Comparison of ENCODE assay signal across 1 mouse cellular context in the genomic region with DNA sequence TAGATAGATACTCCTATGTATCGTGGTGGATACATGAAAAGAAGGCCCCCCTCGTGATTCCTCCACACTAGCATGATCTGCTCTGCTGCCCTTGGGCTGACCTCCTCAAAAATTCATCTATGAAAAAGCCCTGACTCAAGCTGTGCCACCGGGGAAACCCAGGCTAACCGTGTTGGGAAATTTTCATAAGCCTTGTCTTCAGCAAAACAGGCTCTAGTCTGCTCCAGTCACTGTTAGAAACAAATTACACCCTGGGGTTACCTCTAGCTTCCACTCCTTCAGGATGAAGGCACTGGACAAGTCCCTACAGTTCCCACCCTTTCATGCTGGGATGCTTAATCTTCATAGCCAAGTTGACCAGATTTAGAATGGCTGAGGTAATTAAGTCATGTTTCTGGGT.
TF ChIP-seq lines count a peak whose summit lies in the region.

No protein-coding gene starts in this region.

TF ChIP-seq in CH12.LX, 34 proteins besides CTCF, POLR2A, EP300 and RAD21 (continued from another document):
- TF ChIP-seq ELF1 (IDR thresholded peaks at IDR 0.05; ENCODE audit: low read depth, low read length) (no peak), ZMIZ1 (IDR thresholded peaks at IDR 0.05; ENCODE audit: low read depth, low read length) (no peak), BHLHE40 (IDR thresholded peaks at IDR 0.05; ENCODE audit: low read depth, low read length) (peak; percentile 59), E2F4 (IDR thresholded peaks at IDR 0.05; ENCODE audit: insufficient replicate concordance, low read depth, low read length) (no peak), POLR2AphosphoS2 (IDR thresholded peaks at IDR 0.05; ENCODE audit: low read depth, low read length) (no peak), MXI1 (IDR thresholded peaks at IDR 0.05; ENCODE audit: low read depth, low read length) (no peak), ETS1 (conservative IDR thresholded peaks at IDR 0.05; ENCODE audit: low read depth, low read length) (peak; percentile 70), KAT2A (IDR thresholded peaks at IDR 0.05; ENCODE audit: insufficient replicate concordance, low read length) (no peak), PAX5 (IDR thresholded peaks at IDR 0.05; ENCODE audit: low read length) (no peak), ZKSCAN1 (IDR thresholded peaks at IDR 0.05; ENCODE audit: borderline replicate concordance, low read depth, low read length) (no peak), NELFE (IDR thresholded peaks at IDR 0.05; ENCODE audit: low read depth, low read length) (no peak), MEF2A (IDR thresholded peaks at IDR 0.05; ENCODE audit: borderline replicate concordance, low read depth, low read length) (0 out of 2 replicates have a peak, but pooled peaks have one; percentile 35), IRF4 (IDR thresholded peaks at IDR 0.05; ENCODE audit: low read depth, low read length) (peak; percentile 70; the same call in 1 of the 2 replicates), HCFC1 (IDR thresholded peaks at IDR 0.05; ENCODE audit: low read depth, low read length) (0 out of 2 replicates have a peak, but pooled peaks have one; percentile 11), USF2 (conservative IDR thresholded peaks at IDR 0.05; ENCODE audit: low read depth, low read length) (no peak), NRF1 (IDR thresholded peaks at IDR 0.05; ENCODE audit: low read depth, low read length) (no peak), USF1 (IDR thresholded peaks at IDR 0.05; ENCODE audit: low read depth, low read length) (no peak; the same call in 1 of the 2 replicates), SIN3A (IDR thresholded peaks at IDR 0.05; ENCODE audit: low read length) (no peak), RCOR1 (conservative IDR thresholded peaks at IDR 0.05; ENCODE audit: low read depth, low read length) (no peak), ZC3H11A (IDR thresholded peaks at IDR 0.05; ENCODE audit: low read depth, low read length) (no peak), TCF12 (IDR thresholded peaks at IDR 0.05; ENCODE audit: low read depth, low read length) (peak; percentile 42; the same call in 1 of the 2 replicates), UBTF (IDR thresholded peaks at IDR 0.05; ENCODE audit: low read depth, low read length) (no peak), MAZ (IDR thresholded peaks at IDR 0.05; ENCODE audit: low read depth, low read length) (0 out of 2 replicates have a peak, but pooled peaks have one; percentile 63), MAFK (IDR thresholded peaks at IDR 0.05; ENCODE audit: insufficient replicate concordance, low read length) (peak; percentile 54; the same call in 1 of the 2 replicates)
